Mouse (Mus musculus) mouse embryonic stem cell (cell line): Measurements from ENCODE around the gene Spata20.

Experiments
- in situ Hi-C, 2 experiments: fragments of 300-500 bp; cut with MboI; formaldehyde crosslinking; loops; 1 replicate in 1 of 2; 3 replicates in 1 of 2; pipeline ENCODE4 v1.14.3; 2019 to 2020; ENCODE audit warnings: low sequenced_read_pairs in 2 of 2, low pct_unique_long_range_greater_than_20kb in 1 of 2, mixed read lengths in 1 of 2; ENCODE audit not compliant: unreplicated experiment in 1 of 2

Spata20 gene

GRCm38 (mm10) chr11:94466333-94466855 lies 19.6 kb downstream of the Spata20 start:
- in situ Hi-C loops: no loop called here

GRCm38 (mm10) chr11:94464170-94464569 lies 21.8 kb downstream of the Spata20 start:
- in situ Hi-C loops: no loop called here

GRCm38 (mm10) chr11:94461856-94462255 lies 24.1 kb downstream of the Spata20 start:
- in situ Hi-C loops: no loop called here

- in situ Hi-C loops: no loop called here
These were observed 29.0 kb downstream of the Spata20 start for GRCm38 (mm10) chr11:94457001-94457400.

GRCm38 (mm10) chr11:94456347-94456746 lies 29.6 kb downstream of the Spata20 start:
- in situ Hi-C loops: no loop called here

- in situ Hi-C loops: no loop called here
These were observed 30.7 kb downstream of the Spata20 start for GRCm38 (mm10) chr11:94455161-94455820.

- in situ Hi-C loops: no loop called here
These were observed 31.2 kb downstream of the Spata20 start for GRCm38 (mm10) chr11:94454756-94455155.

- in situ Hi-C loops: no loop called here
These were observed 34.7 kb downstream of the Spata20 start for GRCm38 (mm10) chr11:94451091-94451773.

GRCm38 (mm10) chr11:94449886-94450285 lies 36.1 kb downstream of the Spata20 start:
- in situ Hi-C loops: no loop called here

GRCm38 (mm10) chr11:94449239-94449638 lies 36.7 kb downstream of the Spata20 start:
- in situ Hi-C loops: no loop called here

- in situ Hi-C loops: no loop called here
These were observed 39.0 kb downstream of the Spata20 start for GRCm38 (mm10) chr11:94447017-94447416.

- in situ Hi-C loops: no loop called here
These were observed 40.7 kb downstream of the Spata20 start for GRCm38 (mm10) chr11:94445300-94445699.

GRCm38 (mm10) chr11:94444829-94445228 lies 41.1 kb downstream of the Spata20 start:
- in situ Hi-C loops: no loop called here

GRCm38 (mm10) chr11:94441752-94442151 lies 44.2 kb downstream of the Spata20 start:
- in situ Hi-C loops: no loop called here

GRCm38 (mm10) chr11:94441122-94441521 lies 44.9 kb downstream of the Spata20 start:
- in situ Hi-C loops: no loop called here

- in situ Hi-C loops: no loop called here
These were observed 45.6 kb downstream of the Spata20 start for GRCm38 (mm10) chr11:94440421-94440820.

- in situ Hi-C loops: no loop called here
These were observed 56.8 kb downstream of the Spata20 start for GRCm38 (mm10) chr11:94429011-94429651.
